Mouse (Mus musculus) embryonic stem cell, embryonic (primary cell): ENCODE data around the gene Rbm28.

Experiments used
- CTCF ChIA-PET, 4 experiments: fragments of 300-600 bp in 2 of 4; fragments of 350-600 bp in 2 of 4; sonication (Branson Sonifier 250); formaldehyde crosslinking; loops; one replicate each; lab custom pipeline; 2022; ENCODE audit warnings: inconsistent platforms in 2 of 4; lab: Charles Lee
- POLR2A ChIA-PET, 4 experiments: fragments of 300-600 bp in 2 of 4; fragments of 350-600 bp in 2 of 4; sonication (Branson Sonifier 250); formaldehyde crosslinking; loops; one replicate each; lab custom pipeline; 2022; ENCODE audit warnings: antibody characterized with exemption in 4 of 4, inconsistent platforms in 1 of 4; lab: Charles Lee

The Rbm28 gene

DNA sequence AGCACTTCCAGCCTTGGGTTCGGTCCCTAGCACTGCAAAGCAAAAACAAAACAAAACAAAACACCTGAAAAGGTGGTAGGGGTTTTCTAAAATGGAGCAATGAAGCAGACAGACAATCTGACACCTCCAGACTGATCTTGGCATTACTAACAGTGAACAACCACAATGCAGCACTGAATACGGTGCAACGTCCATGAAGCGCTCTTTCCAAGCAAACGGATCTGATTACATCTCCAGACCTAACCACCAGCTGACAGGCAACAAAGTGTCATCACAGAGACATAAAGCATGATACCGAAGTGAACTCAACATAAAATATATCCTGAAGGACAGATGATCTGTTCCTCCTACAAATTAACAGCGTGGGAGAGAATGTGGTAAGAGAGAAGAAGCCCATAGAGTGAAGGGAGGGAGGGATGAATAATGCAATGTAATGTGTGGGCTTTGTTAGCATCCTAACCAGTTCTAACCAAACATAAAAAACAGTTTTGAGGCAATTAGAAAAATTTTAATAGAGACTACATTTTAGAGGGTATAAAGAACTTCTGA is 37.9 kb downstream of the Rbm28 start:
- POLR2A ChIA-PET: interaction anchor here in 2 of 4 experiments (1.4 to 2.9 kb wide), 3 partner anchors 9 to 16 kb away, joined by 3 to 17 read pairs (median 3); no protein-coding TSS in a partner anchor
- CTCF ChIA-PET: no interaction called here

- POLR2A ChIA-PET: interaction anchor here in 3 of 4 experiments (0.6 to 4.6 kb wide), 11 partner anchors 8 to 1130 kb away, joined by 3 to 22 read pairs (median 4); partner anchors contain the start of gene Atp6v1f (in 1 of the 3)
- CTCF ChIA-PET: interaction anchor here in 3 of 4 experiments (0.5 to 1.3 kb wide), 3 partner anchors 13 to 186 kb away, joined by 3 to 4 read pairs (median 3); no protein-coding TSS in a partner anchor
Measured at GRCm38 (mm10) chr6:29119990-29120389, 44.8 kb downstream of the Rbm28 start.

- POLR2A ChIA-PET: interaction anchor here (0.6 to 4.6 kb wide), 27 partner anchors 9 to 639 kb away, joined by 3 to 22 read pairs (median 4); partner anchors contain the start of gene Rbm28 (in 1 of the 4)
- CTCF ChIA-PET: interaction anchor here (0.6 to 2.0 kb wide), 5 partner anchors 15 to 99 kb away, joined by 3 to 6 read pairs (median 3); no protein-coding TSS in a partner anchor
Measured at GRCm38 (mm10) chr6:29118963-29119362, 45.8 kb downstream of the Rbm28 start.

- POLR2A ChIA-PET: interaction anchor here (0.5 to 4.6 kb wide), 34 partner anchors 9 to 1049 kb away, joined by 3 to 22 read pairs (median 4); partner anchors contain the start of gene Rbm28 (in 1 of the 4)
- CTCF ChIA-PET: interaction anchor here in 3 of 4 experiments (1.0 to 2.0 kb wide), 4 partner anchors 15 to 25 kb away, joined by 3 to 4 read pairs (median 3); no protein-coding TSS in a partner anchor
Measured at GRCm38 (mm10) chr6:29118231-29118630, 46.6 kb downstream of the Rbm28 start.

- POLR2A ChIA-PET: interaction anchor here (0.6 to 4.6 kb wide), 20 partner anchors 9 to 637 kb away, joined by 3 to 22 read pairs (median 4); partner anchors contain the start of genes Ccdc136 (in 1 of the 4) and Rbm28 (in 1 of the 4)
Measured at GRCm38 (mm10) chr6:29117417-29118104, 47.2 kb downstream of the Rbm28 start.

GRCm38 (mm10) chr6:29115756-29116155 is 49.0 kb downstream of the Rbm28 start:
- ChIA-PET CTCF (interaction anchor here in 2 of 4 experiments (0.5 to 0.7 kb wide), 3 partner anchors 422 to 738 kb away, joined by 3 to 14 read pairs (median 7); no protein-coding TSS in a partner anchor), POLR2A (interaction anchor here in 3 of 4 experiments (0.6 to 1.4 kb wide), 14 partner anchors 9 to 636 kb away, joined by 3 to 7 read pairs (median 3); partner anchors contain the start of genes Rbm28 (in 2 of the 3), Calu (in 1 of the 3) and Prrt4 (in 1 of the 3))

More at GRCm38 (mm10) chr6:29117417-29118104, 47.2 kb downstream of the Rbm28 start:
- CTCF ChIA-PET: interaction anchor here in 2 of 4 experiments (0.9 to 2.0 kb wide), 3 partner anchors 10 to 25 kb away, joined by 3 to 4 read pairs (median 3); no protein-coding TSS in a partner anchor

DNA sequence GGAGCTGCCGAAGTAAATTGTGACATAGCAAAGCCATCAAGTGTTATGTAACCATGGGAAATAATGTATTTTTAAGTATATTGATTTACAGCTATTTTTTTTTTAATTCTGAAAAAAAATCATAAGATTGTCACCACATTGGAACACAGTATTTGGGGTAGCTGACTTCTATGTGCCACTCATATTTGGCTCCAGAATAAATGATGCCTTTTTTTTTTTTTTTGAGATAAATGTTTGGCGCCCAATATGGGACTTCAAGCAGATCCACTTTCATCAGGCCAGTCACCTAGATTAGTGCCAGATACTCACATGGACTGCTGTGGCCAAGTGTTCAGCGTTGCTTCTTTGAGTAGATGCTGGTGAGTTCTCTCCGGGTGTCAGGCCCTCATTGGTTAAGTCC is 53.3 kb downstream of the Rbm28 start:
- ChIA-PET POLR2A (interaction anchor here in 1 of 4 experiments (1.1 to 1.3 kb wide), 3 partner anchors 10 to 26 kb away, joined by 3 read pairs; no protein-coding TSS in a partner anchor), CTCF (interaction anchor here in 1 of 4 experiments (0.7 kb wide), 1 partner anchor 60 kb away, joined by 4 read pairs; no protein-coding TSS in a partner anchor)

DNA sequence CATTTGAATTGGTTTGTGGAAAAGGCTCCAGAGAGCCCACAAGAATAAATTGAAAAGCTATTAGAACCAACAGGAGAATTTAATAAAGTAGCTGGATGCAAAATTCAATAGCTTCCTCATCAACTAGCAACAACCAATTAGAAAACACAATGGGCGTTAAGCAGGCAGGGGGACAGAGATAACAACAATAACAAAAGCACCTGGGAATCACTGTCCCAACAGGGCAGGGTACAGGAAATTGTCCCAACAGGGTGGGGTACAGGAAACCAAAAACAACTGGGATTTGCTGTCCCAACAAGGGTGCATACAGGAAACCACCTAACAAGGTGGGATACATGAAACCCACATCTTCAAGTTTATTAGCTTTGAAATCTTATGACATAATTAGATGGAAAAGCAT is 56.4 kb downstream of the Rbm28 start:
- ChIA-PET CTCF (interaction anchor here in 1 of 4 experiments (1.0 kb wide), 1 partner anchor 15 kb away, joined by 5 read pairs; no protein-coding TSS in a partner anchor), POLR2A (interaction anchor here in 3 of 4 experiments (0.6 to 3.7 kb wide), 11 partner anchors 9 to 513 kb away, joined by 3 to 20 read pairs (median 3); no protein-coding TSS in a partner anchor)

GRCm38 (mm10) chr6:29101248-29101864 is 63.5 kb downstream of the Rbm28 start:
- ChIA-PET POLR2A (interaction anchor here in 1 of 4 experiments (0.9 to 2.0 kb wide), 2 partner anchors 14 to 17 kb away, joined by 4 to 11 read pairs; no protein-coding TSS in a partner anchor), CTCF (interaction anchor here in 1 of 4 experiments (0.7 kb wide), 1 partner anchor 8 kb away, joined by 3 read pairs; no protein-coding TSS in a partner anchor)

DNA sequence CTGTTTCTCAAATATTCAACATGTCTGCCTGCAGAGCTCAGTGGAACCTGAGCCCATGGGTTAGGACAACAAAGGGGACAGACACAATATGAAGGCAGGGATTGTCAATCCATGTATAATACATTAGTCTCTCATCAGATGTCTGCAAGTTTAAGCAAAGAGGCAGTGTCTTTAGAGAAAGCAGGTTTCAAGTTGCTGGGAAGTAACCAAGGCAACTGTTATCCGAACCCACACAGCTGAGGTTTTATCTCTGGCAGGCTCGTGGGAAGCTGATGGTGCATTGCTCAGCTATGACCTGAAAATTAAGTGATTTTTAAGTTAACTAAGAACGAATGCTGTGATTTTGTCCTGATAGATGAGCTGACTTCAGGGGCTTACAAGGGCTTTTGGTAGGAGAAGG is 64.4 kb downstream of the Rbm28 start:
- POLR2A ChIA-PET: interaction anchor here in 2 of 4 experiments (0.8 to 2.0 kb wide), 4 partner anchors 9 to 18 kb away, joined by 3 to 11 read pairs (median 4); no protein-coding TSS in a partner anchor
- CTCF ChIA-PET: interaction anchor here in 1 of 4 experiments (0.7 kb wide), 1 partner anchor 8 kb away, joined by 3 read pairs; no protein-coding TSS in a partner anchor

DNA sequence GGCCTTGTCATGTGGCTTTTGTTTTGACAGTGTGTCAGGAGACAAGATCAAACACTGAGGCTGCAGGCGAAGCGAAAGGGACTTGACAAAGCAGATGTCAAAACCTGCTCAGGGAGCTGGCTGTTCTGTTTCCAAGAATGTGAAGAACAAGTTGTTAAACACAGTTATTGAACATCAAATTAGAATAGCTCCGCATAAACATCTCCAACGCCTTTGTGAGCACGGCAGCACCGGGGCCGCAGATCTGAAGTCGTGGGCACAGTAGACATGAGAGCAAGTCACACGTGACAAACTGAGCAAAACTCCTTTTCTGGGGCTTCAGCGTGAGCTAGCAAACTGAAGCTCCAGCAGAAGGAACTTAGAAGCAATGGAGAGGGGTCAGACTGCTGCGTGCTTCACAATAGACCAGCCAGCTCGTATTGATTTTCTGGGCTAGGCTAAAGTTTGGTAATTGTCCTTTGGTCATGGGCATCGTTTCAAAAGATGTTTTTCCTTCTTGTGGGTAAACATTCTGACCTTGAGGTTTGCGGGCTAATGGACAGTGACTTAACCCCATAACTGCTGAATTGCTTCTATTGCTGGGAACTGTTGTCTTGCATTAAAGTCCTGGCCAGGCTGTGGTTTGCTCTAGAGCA is 65.2 kb downstream of the Rbm28 start:
- POLR2A ChIA-PET: interaction anchor here in 2 of 4 experiments (0.7 to 2.0 kb wide), 8 partner anchors 8 to 620 kb away, joined by 3 to 11 read pairs (median 4); no protein-coding TSS in a partner anchor
- CTCF ChIA-PET: interaction anchor here in 1 of 4 experiments (0.7 kb wide), 1 partner anchor 17 kb away, joined by 3 read pairs; no protein-coding TSS in a partner anchor

GRCm38 (mm10) chr6:29092904-29093303 is 71.9 kb downstream of the Rbm28 start:
- CTCF ChIA-PET: interaction anchor here (0.5 to 2.4 kb wide), 27 partner anchors 8 to 186 kb away, joined by 3 to 13 read pairs (median 3); partner anchors contain the start of genes Fam71f2 (in 1 of the 4) and Rbm28 (in 1 of the 4)
- POLR2A ChIA-PET: interaction anchor here in 3 of 4 experiments (0.5 to 2.1 kb wide), 17 partner anchors 10 to 499 kb away, joined by 3 to 8 read pairs (median 3); no protein-coding TSS in a partner anchor

- CTCF ChIA-PET: interaction anchor here (0.5 to 2.4 kb wide), 22 partner anchors 9 to 149 kb away, joined by 3 to 13 read pairs (median 4); partner anchors contain the start of gene Rbm28 (in 1 of the 4)
Measured at GRCm38 (mm10) chr6:29092234-29092633, 72.6 kb downstream of the Rbm28 start.

GRCm38 (mm10) chr6:29087921-29088709 is 76.7 kb downstream of the Rbm28 start:
- POLR2A ChIA-PET: interaction anchor here (0.5 to 1.6 kb wide), 6 partner anchors 11 to 258 kb away, joined by 3 to 6 read pairs (median 4); no protein-coding TSS in a partner anchor

More at GRCm38 (mm10) chr6:29092234-29092633, 72.6 kb downstream of the Rbm28 start:
- POLR2A ChIA-PET: interaction anchor here in 3 of 4 experiments (0.7 to 2.1 kb wide), 14 partner anchors 8 to 185 kb away, joined by 3 to 8 read pairs (median 3); no protein-coding TSS in a partner anchor

DNA sequence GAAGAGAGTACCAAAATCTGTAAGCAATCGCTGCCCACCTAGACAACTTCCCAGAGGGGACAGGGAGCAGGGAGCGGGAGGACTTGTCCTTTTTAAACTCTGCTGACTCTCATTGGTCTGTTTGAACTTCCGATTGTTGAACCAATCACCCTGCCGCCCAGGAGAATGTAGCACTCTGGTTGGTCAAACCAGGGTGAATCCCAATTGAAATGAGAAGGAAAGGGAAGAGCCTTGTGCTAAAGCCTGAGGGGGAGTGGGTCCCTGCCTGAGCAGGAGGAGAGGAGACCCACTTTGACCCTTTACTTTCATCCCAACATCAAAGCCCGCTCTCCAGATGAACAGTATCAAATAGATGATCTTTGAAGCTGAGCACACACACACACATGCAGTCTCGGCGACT is 80.4 kb downstream of the Rbm28 start:
- ChIA-PET POLR2A (interaction anchor here in 2 of 4 experiments (1.2 to 1.6 kb wide), 2 partner anchors 31 to 80 kb away, joined by 3 to 5 read pairs; partner anchors contain the start of gene Rbm28 (in 1 of the 2)), CTCF (interaction anchor here in 3 of 4 experiments (1.1 to 1.6 kb wide), 3 partner anchors 8 to 129 kb away, joined by 3 to 7 read pairs (median 4); no protein-coding TSS in a partner anchor)

More at GRCm38 (mm10) chr6:29087921-29088709, 76.7 kb downstream of the Rbm28 start:
- CTCF ChIA-PET: interaction anchor here in 1 of 4 experiments (0.6 kb wide), 1 partner anchor 690 kb away, joined by 5 read pairs; no protein-coding TSS in a partner anchor
